Comparison of ENCODE assay signal across 20 mouse cellular contexts in the genomic region with DNA sequence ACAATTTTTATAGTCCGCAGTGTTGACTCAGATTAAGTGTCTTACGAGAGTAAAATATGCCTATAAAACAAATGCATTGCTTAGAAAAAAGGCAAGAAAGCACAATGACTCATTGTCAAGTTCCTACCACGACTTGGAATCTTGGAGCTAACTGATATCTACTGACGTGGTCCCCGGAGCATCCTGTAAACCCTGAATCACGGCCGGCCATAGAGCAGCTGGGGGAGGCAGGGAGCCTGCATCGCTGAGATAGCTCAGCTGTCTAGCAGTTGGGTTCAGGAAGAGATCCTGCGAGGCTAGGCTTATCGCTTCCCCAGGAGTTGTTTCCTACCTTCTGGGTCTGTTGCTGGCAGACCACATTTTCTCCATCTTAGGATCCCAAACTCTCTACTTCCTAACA.
"Had no signal": no experiment of that assay in that cellular context is flagged by ENCODE, and none has a peak within 500 bp of the region (broad histone marks: within the 10 kb centered on the region; RNA-seq: fewer than 3 reads in every experiment).

No protein-coding gene starts in this region.

- DNase-seq: kidney, postnatal 25 days; left cerebral cortex, postnatal 4 days; liver, postnatal 0 days; lung, embryonic 14.5 days; right cerebral cortex, adult 18-20 months; right cerebral cortex, postnatal 14 days; right cerebral cortex, postnatal 4 days; thymus, adult 2 months; thymus, postnatal 14 days; thymus, postnatal 4 days had no signal

- H3K4me1 ChIP-seq: limb, embryonic 12.5 days; limb, embryonic 15.5 days; midbrain, embryonic 13.5 days had no signal

- H3K27ac ChIP-seq: kidney, postnatal 0 days; limb, embryonic 12.5 days; limb, embryonic 15.5 days; liver, embryonic 14.5 days; macrophage; midbrain, embryonic 13.5 days; stomach, postnatal 0 days had no signal

- H3K36me3 ChIP-seq: limb, embryonic 12.5 days; limb, embryonic 15.5 days; midbrain, embryonic 13.5 days had no signal

- H3K9ac ChIP-seq: limb, embryonic 12.5 days; limb, embryonic 15.5 days; liver, embryonic 14.5 days; liver, postnatal 0 days; lung, embryonic 14.5 days; midbrain, embryonic 13.5 days had no signal

- H3K27me3 ChIP-seq: midbrain, embryonic 13.5 days had no signal

- H3K9me3 ChIP-seq: limb, embryonic 12.5 days; limb, embryonic 15.5 days; midbrain, embryonic 13.5 days had no signal

- H3K4me3 ChIP-seq: limb, embryonic 12.5 days; limb, embryonic 15.5 days; midbrain, embryonic 13.5 days had no signal

- ATAC-seq: liver, postnatal 0 days; lung, postnatal 0 days; midbrain, embryonic 13.5 days; midbrain, embryonic 16.5 days had no signal

- H3K4me2 ChIP-seq: limb, embryonic 12.5 days; limb, embryonic 15.5 days; liver, embryonic 11.5 days; lung, embryonic 14.5 days; midbrain, embryonic 13.5 days had no signal
